In the genomic region with DNA sequence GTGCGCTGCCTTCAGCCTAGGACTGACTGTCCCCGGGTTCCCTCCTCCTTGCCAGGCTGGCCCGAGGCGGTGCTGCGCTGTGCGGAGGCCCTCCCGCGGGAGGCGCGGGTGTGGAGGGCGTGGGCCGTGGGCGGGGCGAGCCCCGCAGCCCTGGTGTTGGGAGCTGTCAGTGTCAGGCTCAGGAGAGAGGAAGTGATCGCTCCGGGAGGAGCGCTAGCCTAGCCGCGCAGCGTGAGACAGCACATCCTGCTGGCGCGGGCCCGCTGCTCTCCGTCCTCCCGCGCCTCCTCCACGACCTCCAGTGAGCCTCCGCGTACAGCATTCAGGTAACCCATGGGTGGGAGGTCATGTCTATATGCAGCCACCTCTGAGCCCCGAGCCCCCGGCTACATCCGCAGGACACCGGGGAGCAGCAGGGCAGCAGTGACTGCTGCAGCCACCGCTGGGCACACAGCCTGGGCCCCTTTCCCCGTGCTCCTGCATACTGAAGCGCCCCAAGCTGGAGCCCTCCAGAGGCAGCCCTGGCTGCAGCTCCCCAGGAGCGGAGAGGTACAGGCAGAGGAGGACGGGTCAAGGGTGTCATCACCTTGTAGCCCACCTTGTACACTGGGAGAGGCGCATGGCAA, we compare ENCODE assay signal across 9 mouse cellular contexts. TPM values are rescaled to one million over a fixed set of nuclear protein-coding genes. Genes with fewer than 3 reads are reported as not detected.
DNase-seq lines count a peak whose midpoint lies in the region; ATAC-seq lines count a peak whose summit lies in the region.
"Had no signal": no experiment of that assay in that cellular context is flagged by ENCODE, and none has a peak within 500 bp of the region (broad histone marks: within the 10 kb centered on the region; RNA-seq: fewer than 3 reads in every experiment).

Gene Dync1i1, plus strand, starts transcription at position 29 of the 626 bp plus-strand sequence.

- WGBS in hindbrain, embryonic 13.5 days, result 2% methylated on average over 33 of the region's 40 CpGs

- peak; percentile 92 for ATAC-seq in hindbrain, embryonic 13.5 days (ENCODE audit: low FRiP score)
- ATAC-seq in megakaryocyte progenitor cell, adult 5-6 weeks (replicated peaks; ENCODE audit: poor library complexity), result peak; percentile 97

- H3K4me1 ChIP-seq in hindbrain, embryonic 13.5 days (replicated peaks), result peaks cover 11% of the 10 kb centered on the region

- peak within 1 kb of the TSS; percentile 88 for H3K4me2 ChIP-seq in hindbrain, embryonic 13.5 days

- H3K4me3 ChIP-seq in hindbrain, embryonic 13.5 days, result peak within 1 kb of the TSS; percentile 56
- H3K4me3 ChIP-seq: erythroblast, embryonic 14.5 days had no signal

- H3K27me3 ChIP-seq in hindbrain, embryonic 13.5 days, result peaks cover 20% of the 10 kb centered on the region; the same call in 1 of the 2 replicates

- no peaks in the 10 kb centered on the region for H3K36me3 ChIP-seq in hindbrain, embryonic 13.5 days

- H3K27ac ChIP-seq in hindbrain, embryonic 13.5 days, result no peak within 1 kb of the TSS

- peak; percentile 63 for DNase-seq in adrenal gland, adult 2 months
- peak; percentile 86 to 89 for DNase-seq in cerebellum, postnatal 25 days
- peak; percentile 41 to 48 for DNase-seq in frontal cortex, postnatal 25 days (ENCODE audit: low spot score in 2 of 2)
- peak; percentile 58 to 75 for DNase-seq in left cerebral cortex, adult 8-10 months (ENCODE audit: low spot score in 2 of 2)
- DNase-seq in right cerebral cortex, postnatal 25 days, result peak; percentile 82
- DNase-seq in spleen, postnatal 36 days (ENCODE audit: low spot score in 2 of 2), result no peak

- H3K9me3 ChIP-seq in hindbrain, embryonic 13.5 days, result no peaks in the 10 kb centered on the region

- peak within 1 kb of the TSS; percentile 73 for H3K9ac ChIP-seq in hindbrain, embryonic 13.5 days

RNA-seq across cellular contexts. Expression of gene Dync1i1, which starts in this region (rescaled TPM):
- total RNA-seq in adrenal gland, adult 2 months (2021), result 1 to 10 TPM; 1.6 to 1.8 TPM
- 1.4 and 1.7 TPM in 2 replicates for polyA plus RNA-seq in adrenal gland, adult 2 months (2012; rRNA removed)
- 9.0 and 9.7 TPM in 2 replicates for polyA plus RNA-seq in hindbrain, embryonic 13.5 days (2015; fragmentation: Nextera tagmentation; extraction: Ambion mirVana)
- 100 to 1,000 TPM; 114 to 143 (median 126) TPM for total RNA-seq in left cerebral cortex, adult 8-10 months (2022)
- total RNA-seq in megakaryocyte progenitor cell, adult 5-6 weeks (2015), result not detected in 2 replicates
- total RNA-seq in megakaryocyte progenitor cell, adult 5-6 weeks (2017), result not detected in 2 replicates
- polyA plus RNA-seq: erythroblast, embryonic 14.5 days had no signal

Comparison
In these comparisons a context has a peak if more than half of its experiments do, and no peak if none do; other contexts are left out.
1. RNA of gene Dync1i1 (total RNA-seq): 114 to 143 TPM in left cerebral cortex, adult 8-10 months; 1.6 to 1.8 TPM in adrenal gland, adult 2 months and not detected in megakaryocyte progenitor cell, adult 5-6 weeks; every median in the first group is over 10 times any median in the second.
2. Peak in ATAC-seq in megakaryocyte progenitor cell, adult 5-6 weeks; RNA of the gene not detected or under 1 TPM.
3. DNase-seq: peak in adrenal gland, adult 2 months (single experiment), cerebellum, postnatal 25 days (2 of 2), frontal cortex, postnatal 25 days (2 of 2), left cerebral cortex, adult 8-10 months (2 of 2) and right cerebral cortex, postnatal 25 days (single experiment); none in spleen, postnatal 36 days (0 of 2).